Comparison of ENCODE assay signal across 20 mouse cellular contexts in the genomic region with DNA sequence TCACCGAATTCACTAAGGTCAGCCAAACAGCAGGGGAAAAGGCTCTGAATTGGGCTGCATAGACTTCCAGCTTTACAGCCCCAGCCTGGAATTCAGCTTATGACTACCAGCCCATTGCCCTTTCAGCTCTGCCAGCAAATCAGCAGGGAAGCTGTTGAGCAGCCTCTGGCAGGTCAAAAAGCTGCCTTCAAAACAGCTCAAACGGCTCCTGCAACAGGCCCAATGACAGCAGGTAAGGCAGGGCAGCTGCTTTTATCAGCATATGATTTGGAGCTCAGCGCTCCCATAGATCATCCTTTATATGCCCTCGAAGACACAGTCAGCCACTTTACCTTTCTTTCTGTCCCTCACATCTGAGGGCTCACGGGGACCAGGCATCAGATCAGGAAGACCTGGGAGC. TPM values are rescaled to one million over a fixed set of nuclear protein-coding genes. Genes with fewer than 3 reads are reported as not detected.
DNase-seq lines count a peak whose midpoint lies in the region; ATAC-seq lines count a peak whose summit lies in the region.
"Had no signal": no experiment of that assay in that cellular context is flagged by ENCODE, and none has a peak within 500 bp of the region (broad histone marks: within the 10 kb centered on the region; RNA-seq: fewer than 3 reads in every experiment).

No protein-coding gene starts in this region.

- no peak overlapping the region for H3K4me3 ChIP-seq in forebrain, embryonic 14.5 days (ENCODE audit: low read depth, low read length)
- no peak overlapping the region for H3K4me3 ChIP-seq in forebrain, embryonic 11.5 days (ENCODE audit: low read depth, low read length)
- H3K4me3 ChIP-seq in midbrain, embryonic 16.5 days (ENCODE audit: low read depth, low read length): no peak overlapping the region
- H3K4me3 ChIP-seq in midbrain, embryonic 13.5 days (replicated peaks): no peak overlapping the region
- H3K4me3 ChIP-seq: heart, embryonic 12.5 days; liver, embryonic 13.5 days; lung, embryonic 15.5 days; midbrain, embryonic 12.5 days had no signal

- H3K4me1 ChIP-seq in forebrain, embryonic 14.5 days (ENCODE audit: control insufficient read depth, insufficient read depth, low read length): no peaks in the 10 kb centered on the region
- no peaks in the 10 kb centered on the region for H3K4me1 ChIP-seq in forebrain, embryonic 11.5 days (replicated peaks; ENCODE audit: control insufficient read depth, insufficient read depth, low read length)
- H3K4me1 ChIP-seq in midbrain, embryonic 16.5 days (ENCODE audit: control insufficient read depth, insufficient read depth, low read length): no peaks in the 10 kb centered on the region
- peaks cover 7% of the 10 kb centered on the region; the same call in 1 of the 2 replicates for H3K4me1 ChIP-seq in midbrain, embryonic 13.5 days (replicated peaks)
- H3K4me1 ChIP-seq: liver, embryonic 13.5 days; lung, embryonic 15.5 days; midbrain, embryonic 12.5 days had no signal

- H3K9ac ChIP-seq in forebrain, embryonic 14.5 days (ENCODE audit: low read length): no peak overlapping the region
- no peak overlapping the region for H3K9ac ChIP-seq in forebrain, embryonic 11.5 days (ENCODE audit: low read length)
- H3K9ac ChIP-seq in midbrain, embryonic 16.5 days (ENCODE audit: low read depth, low read length): no peak overlapping the region
- H3K9ac ChIP-seq in midbrain, embryonic 13.5 days (replicated peaks): no peak overlapping the region
- H3K9ac ChIP-seq: heart, embryonic 12.5 days; liver, embryonic 13.5 days; lung, embryonic 15.5 days; midbrain, embryonic 12.5 days had no signal

- ATAC-seq in forebrain, embryonic 14.5 days: no peak
- no peak for ATAC-seq in forebrain, embryonic 11.5 days (replicated peaks; ENCODE audit: low FRiP score)
- peak; percentile 62 for ATAC-seq in midbrain, embryonic 16.5 days
- ATAC-seq in midbrain, embryonic 13.5 days: no peak
- no peak for ATAC-seq in erythroid progenitor cell, adult 5-6 weeks (replicated peaks; ENCODE audit: low FRiP score, poor library complexity, severe bottlenecking)
- ATAC-seq: intestine, postnatal 0 days had no signal

- no peaks in the 10 kb centered on the region for H3K9me3 ChIP-seq in forebrain, embryonic 14.5 days (replicated peaks; ENCODE audit: control insufficient read depth, low read length)
- no peaks in the 10 kb centered on the region for H3K9me3 ChIP-seq in forebrain, embryonic 11.5 days (ENCODE audit: control insufficient read depth, low read length)
- H3K9me3 ChIP-seq in midbrain, embryonic 16.5 days (replicated peaks; ENCODE audit: control insufficient read depth, low read length, poor library complexity, severe bottlenecking): no peaks in the 10 kb centered on the region
- no peaks in the 10 kb centered on the region for H3K9me3 ChIP-seq in midbrain, embryonic 13.5 days
- H3K9me3 ChIP-seq: heart, embryonic 12.5 days; liver, embryonic 13.5 days; lung, embryonic 15.5 days; midbrain, embryonic 12.5 days had no signal

- H3K27me3 ChIP-seq in forebrain, embryonic 14.5 days (replicated peaks; ENCODE audit: control insufficient read depth, insufficient read depth, low read length): no peaks in the 10 kb centered on the region
- no peaks in the 10 kb centered on the region for H3K27me3 ChIP-seq in forebrain, embryonic 11.5 days (ENCODE audit: control insufficient read depth, insufficient read depth, low read length)
- no peaks in the 10 kb centered on the region for H3K27me3 ChIP-seq in midbrain, embryonic 16.5 days (ENCODE audit: control insufficient read depth, insufficient read depth, low read depth, low read length)
- H3K27me3 ChIP-seq in midbrain, embryonic 13.5 days: no peaks in the 10 kb centered on the region
- H3K27me3 ChIP-seq: CH12.LX; heart, embryonic 12.5 days; liver, embryonic 13.5 days; lung, embryonic 15.5 days; midbrain, embryonic 12.5 days had no signal

- DNase-seq in forebrain, embryonic 14.5 days (ENCODE audit: low spot score): peak; percentile 44
- DNase-seq in forebrain, embryonic 11.5 days (ENCODE audit: low spot score): no peak
- peak; percentile 73 for DNase-seq in cerebellum, adult 9-10 months
- no peak for DNase-seq in adrenal gland, adult (ENCODE audit: inconsistent age in 2 of 2, low spot score in 1 of 2)
- no peak for DNase-seq in neural tube, embryonic 10.5 days (ENCODE audit: extremely low spot score, low spot score)
- DNase-seq: adrenal gland, postnatal 25 days; heart, postnatal 36 days; liver, embryonic 13.5 days; right cerebral cortex, adult 18-20 months; thymus, adult 18-20 months had no signal

- WGBS in forebrain, embryonic 14.5 days: 32% methylated on average over 5 of the region's 5 CpGs
- 32% methylated on average over 5 of the region's 5 CpGs for WGBS in forebrain, embryonic 11.5 days
- 36% methylated on average over 5 of the region's 5 CpGs for WGBS in midbrain, embryonic 16.5 days
- WGBS in midbrain, embryonic 13.5 days: 37% methylated on average over 5 of the region's 5 CpGs

- no peak overlapping the region for H3K27ac ChIP-seq in forebrain, embryonic 14.5 days (ENCODE audit: low read depth, low read length)
- H3K27ac ChIP-seq in forebrain, embryonic 11.5 days (ENCODE audit: low read depth, low read length): no peak overlapping the region
- H3K27ac ChIP-seq in midbrain, embryonic 16.5 days (ENCODE audit: low read length): no peak overlapping the region
- H3K27ac ChIP-seq in midbrain, embryonic 13.5 days: no peak overlapping the region
- H3K27ac ChIP-seq: liver, embryonic 13.5 days; lung, embryonic 15.5 days; macrophage; midbrain, embryonic 12.5 days had no signal

- no peak overlapping the region for H3K4me2 ChIP-seq in forebrain, embryonic 14.5 days (ENCODE audit: low read length)
- H3K4me2 ChIP-seq in forebrain, embryonic 11.5 days (ENCODE audit: low read depth, low read length, severe bottlenecking): no peak overlapping the region
- no peak overlapping the region for H3K4me2 ChIP-seq in midbrain, embryonic 16.5 days (ENCODE audit: low read length)
- no peak overlapping the region for H3K4me2 ChIP-seq in midbrain, embryonic 13.5 days (replicated peaks)
- H3K4me2 ChIP-seq: heart, embryonic 12.5 days; liver, embryonic 13.5 days; lung, embryonic 15.5 days; midbrain, embryonic 12.5 days had no signal

- H3K36me3 ChIP-seq in forebrain, embryonic 14.5 days (ENCODE audit: control insufficient read depth, insufficient read depth, low read length): no peaks in the 10 kb centered on the region
- no peaks in the 10 kb centered on the region for H3K36me3 ChIP-seq in forebrain, embryonic 11.5 days (ENCODE audit: control insufficient read depth, insufficient read depth, low read length)
- no peaks in the 10 kb centered on the region for H3K36me3 ChIP-seq in midbrain, embryonic 16.5 days (ENCODE audit: control insufficient read depth, insufficient read depth, low read length)
- no peaks in the 10 kb centered on the region for H3K36me3 ChIP-seq in midbrain, embryonic 13.5 days
- H3K36me3 ChIP-seq: heart, embryonic 12.5 days; liver, embryonic 13.5 days; lung, embryonic 15.5 days; midbrain, embryonic 12.5 days had no signal

RNA-seq across cellular contexts. Expression of a gene that starts 16.6 kb away (rescaled TPM):
- 3.0 and 3.3 TPM in 2 replicates for polyA plus RNA-seq in forebrain, embryonic 14.5 days (2014; fragmentation: Nextera tagmentation; extraction: Ambion mirVana)
- polyA plus RNA-seq in forebrain, embryonic 11.5 days (2014; fragmentation: Nextera tagmentation; extraction: Ambion mirVana): 1.8 TPM in 2 replicates
- polyA plus RNA-seq in midbrain, embryonic 16.5 days (2015; fragmentation: Nextera tagmentation; extraction: Ambion mirVana): 5.4 and 7.1 TPM in 2 replicates
- 1.9 TPM in 2 replicates for polyA plus RNA-seq in midbrain, embryonic 13.5 days (2015; fragmentation: Nextera tagmentation; extraction: Ambion mirVana)
- not detected in 2 replicates for total RNA-seq in erythroid progenitor cell, adult 5-6 weeks (2015; ENCODE audit: low replicate concordance)
- total RNA-seq in erythroid progenitor cell, adult 5-6 weeks (2017; ENCODE audit: low replicate concordance): not detected in 2 replicates
- total RNA-seq: CH12.LX had no signal
- polyA plus RNA-seq: macrophage; small intestine, adult 2 months had no signal

Comparison
In these comparisons a context has a peak if more than half of its experiments do, and no peak if none do; other contexts are left out.
1. DNase-seq: peak in forebrain, embryonic 14.5 days (single experiment) and cerebellum, adult 9-10 months (single experiment); none in forebrain, embryonic 11.5 days (single experiment), adrenal gland, adult (0 of 2) and neural tube, embryonic 10.5 days (single experiment).